Mouse (Mus musculus): Measurements from ENCODE around the gene Ccdc9b. TPM values are rescaled to one million over a fixed set of nuclear protein-coding genes. Genes with fewer than 3 reads are reported as not detected.

Gene Ccdc9b
- polyA plus RNA-seq, 1 experiment = 3.3 TPM

GRCm38 (mm10) chr2:118747301-118747960 is 15.0 kb downstream of the Ccdc9b start:
- TF ChIP-seq POLR2A (IDR thresholded peaks at IDR 0.05; ENCODE audit: low read depth, low read length) = no peak
- TF ChIP-seq CTCF (IDR thresholded peaks at IDR 0.05; ENCODE audit: extremely low read depth, insufficient read length, insufficient replicate concordance, low read depth, low read length) = no peak

GRCm38 (mm10) chr2:118745915-118746901 is 16.3 kb downstream of the Ccdc9b start:
- 0 out of 2 replicates have a peak, but pooled peaks cover 3% of the 10 kb centered on the region for H3K36me3 ChIP-seq (ENCODE audit: control insufficient read depth, insufficient read depth, low read length)
- no peaks in the 10 kb centered on the region for H3K27me3 ChIP-seq (ENCODE audit: control insufficient read depth, insufficient read depth, low read length)
- WGBS = under 1% methylated on average over 113 of the region's 113 CpGs
- peak overlapping the region; percentile 72 for H3K4me3 ChIP-seq (ENCODE audit: low read depth, low read length)
- no peaks in the 10 kb centered on the region for H3K4me1 ChIP-seq (ENCODE audit: control insufficient read depth, insufficient read depth, insufficient read length, low read length)
- peak overlapping the region; percentile 2; the same call in 1 of the 2 replicates for H3K27ac ChIP-seq (ENCODE audit: insufficient read depth, low read depth, low read length)
- TF ChIP-seq CTCF (IDR thresholded peaks at IDR 0.05; ENCODE audit: extremely low read depth, insufficient read length, insufficient replicate concordance, low read depth, low read length) = no peak
- TF ChIP-seq POLR2A (IDR thresholded peaks at IDR 0.05; ENCODE audit: low read depth, low read length) = no peak

More at GRCm38 (mm10) chr2:118747301-118747960, 15.0 kb downstream of the Ccdc9b start:
- Histone ChIP-seq H3K27ac (ENCODE audit: insufficient read depth, low read depth, low read length) (no peak overlapping the region; the same call in none of the 2 replicates), H3K4me1 (ENCODE audit: control insufficient read depth, insufficient read depth, insufficient read length, low read length) (no peaks in the 10 kb centered on the region), H3K4me3 (ENCODE audit: low read depth, low read length) (peak overlapping the region; percentile 21; the same call in 1 of the 2 replicates), H3K27me3 (ENCODE audit: control insufficient read depth, insufficient read depth, low read length) (no peaks in the 10 kb centered on the region), H3K36me3 (ENCODE audit: control insufficient read depth, insufficient read depth, low read length) (peaks cover 3% of the 10 kb centered on the region; the same call in 1 of the 2 replicates)
- WGBS = 28% methylated on average over 10 of the region's 10 CpGs

GRCm38 (mm10) chr2:118745232-118745884 is 17.1 kb downstream of the Ccdc9b start, which contains the start of gene Inafm2:
Inafm2 (plus strand) TSS chr2:118745758.
- TF ChIP-seq POLR2A (IDR thresholded peaks at IDR 0.05; ENCODE audit: low read depth, low read length) (peak; percentile 75), CTCF (IDR thresholded peaks at IDR 0.05; ENCODE audit: extremely low read depth, insufficient read length, insufficient replicate concordance, low read depth, low read length) (no peak)
- Histone ChIP-seq H3K4me1 (ENCODE audit: control insufficient read depth, insufficient read depth, insufficient read length, low read length) (no peaks in the 10 kb centered on the region), H3K36me3 (ENCODE audit: control insufficient read depth, insufficient read depth, low read length) (no peaks in the 10 kb centered on the region), H3K4me3 (ENCODE audit: low read depth, low read length) (peak within 1 kb of the TSS; percentile 72), H3K27me3 (ENCODE audit: control insufficient read depth, insufficient read depth, low read length) (no peaks in the 10 kb centered on the region), H3K27ac (ENCODE audit: insufficient read depth, low read depth, low read length) (peak within 1 kb of the TSS; percentile 2; the same call in 1 of the 2 replicates)
- 4% methylated on average over 57 of the region's 57 CpGs for WGBS

- 37% methylated on average over 7 of the region's 7 CpGs for WGBS
- Histone ChIP-seq H3K36me3 (ENCODE audit: control insufficient read depth, insufficient read depth, low read length) (no peaks in the 10 kb centered on the region), H3K4me1 (ENCODE audit: control insufficient read depth, insufficient read depth, insufficient read length, low read length) (no peaks in the 10 kb centered on the region), H3K27me3 (ENCODE audit: control insufficient read depth, insufficient read depth, low read length) (no peaks in the 10 kb centered on the region), H3K4me3 (ENCODE audit: low read depth, low read length) (no peak overlapping the region), H3K27ac (ENCODE audit: insufficient read depth, low read depth, low read length) (no peak overlapping the region)
- TF ChIP-seq CTCF (IDR thresholded peaks at IDR 0.05; ENCODE audit: extremely low read depth, insufficient read length, insufficient replicate concordance, low read depth, low read length) (no peak), POLR2A (IDR thresholded peaks at IDR 0.05; ENCODE audit: low read depth, low read length) (no peak)
Measured at GRCm38 (mm10) chr2:118744621-118745020, 17.8 kb downstream of the Ccdc9b start.

- H3K27me3 ChIP-seq (ENCODE audit: control insufficient read depth, insufficient read depth, low read length) = no peaks in the 10 kb centered on the region
- H3K27ac ChIP-seq (ENCODE audit: insufficient read depth, low read depth, low read length) = no peak overlapping the region
- 30% methylated on average over 8 of the region's 8 CpGs for WGBS
- no peak overlapping the region for H3K4me3 ChIP-seq (ENCODE audit: low read depth, low read length)
- H3K4me1 ChIP-seq (ENCODE audit: control insufficient read depth, insufficient read depth, insufficient read length, low read length) = no peaks in the 10 kb centered on the region
- TF ChIP-seq CTCF (IDR thresholded peaks at IDR 0.05; ENCODE audit: extremely low read depth, insufficient read length, insufficient replicate concordance, low read depth, low read length) (peak; percentile 50; the same call in 1 of the 2 replicates), POLR2A (IDR thresholded peaks at IDR 0.05; ENCODE audit: low read depth, low read length) (no peak)
- no peaks in the 10 kb centered on the region for H3K36me3 ChIP-seq (ENCODE audit: control insufficient read depth, insufficient read depth, low read length)
Measured at GRCm38 (mm10) chr2:118743261-118743943, 19.1 kb downstream of the Ccdc9b start.

- TF ChIP-seq POLR2A (IDR thresholded peaks at IDR 0.05; ENCODE audit: low read depth, low read length) (no peak), CTCF (IDR thresholded peaks at IDR 0.05; ENCODE audit: extremely low read depth, insufficient read length, insufficient replicate concordance, low read depth, low read length) (no peak)
- H3K4me3 ChIP-seq (ENCODE audit: low read depth, low read length) = no peak overlapping the region
- no peaks in the 10 kb centered on the region for H3K36me3 ChIP-seq (ENCODE audit: control insufficient read depth, insufficient read depth, low read length)
- no peaks in the 10 kb centered on the region for H3K4me1 ChIP-seq (ENCODE audit: control insufficient read depth, insufficient read depth, insufficient read length, low read length)
- 44% methylated on average over 9 of the region's 9 CpGs for WGBS
- no peak overlapping the region for H3K27ac ChIP-seq (ENCODE audit: insufficient read depth, low read depth, low read length)
- H3K27me3 ChIP-seq (ENCODE audit: control insufficient read depth, insufficient read depth, low read length) = no peaks in the 10 kb centered on the region
Measured at GRCm38 (mm10) chr2:118741183-118741582, 21.3 kb downstream of the Ccdc9b start.

Measured in small intestine, adult 2 months (tissue).